Mouse (Mus musculus): ENCODE data around the gene Gng8.

Gng8 gene

DNA sequence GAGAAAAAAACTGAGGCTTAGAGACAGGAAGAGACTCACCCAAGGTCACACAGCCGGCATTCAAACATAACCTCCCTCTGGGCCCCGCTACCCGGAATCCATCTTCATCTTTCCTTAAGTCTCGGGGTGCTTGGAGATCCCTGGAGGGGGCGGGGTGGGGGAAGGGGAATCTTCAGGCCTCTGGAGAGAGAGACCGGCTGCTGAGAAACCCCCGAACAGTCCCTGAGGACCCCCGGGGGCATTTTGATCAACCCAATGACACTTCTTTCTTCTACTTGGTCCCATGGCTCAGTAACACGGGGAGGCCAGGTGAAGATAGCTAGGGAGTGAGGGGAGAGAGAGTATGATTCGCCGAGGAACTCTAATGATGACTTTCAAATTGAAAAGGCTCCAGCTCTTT lies 15.6 kb upstream of the Gng8 start:
- no peak for DNase-seq (ENCODE audit: low read depth, low spot score)

GRCm38 (mm10) chr7:16876608-16877007 lies 15.0 kb upstream of the Gng8 start:
- DNase-seq (ENCODE audit: low read depth, low spot score): no peak

- DNase-seq (ENCODE audit: low read depth, low spot score): no peak
Observed at GRCm38 (mm10) chr7:16877717-16878116, 13.9 kb upstream of the Gng8 start.

GRCm38 (mm10) chr7:16879796-16880547 lies 11.6 kb upstream of the Gng8 start:
- DNase-seq (ENCODE audit: low read depth, low spot score): no peak

DNA sequence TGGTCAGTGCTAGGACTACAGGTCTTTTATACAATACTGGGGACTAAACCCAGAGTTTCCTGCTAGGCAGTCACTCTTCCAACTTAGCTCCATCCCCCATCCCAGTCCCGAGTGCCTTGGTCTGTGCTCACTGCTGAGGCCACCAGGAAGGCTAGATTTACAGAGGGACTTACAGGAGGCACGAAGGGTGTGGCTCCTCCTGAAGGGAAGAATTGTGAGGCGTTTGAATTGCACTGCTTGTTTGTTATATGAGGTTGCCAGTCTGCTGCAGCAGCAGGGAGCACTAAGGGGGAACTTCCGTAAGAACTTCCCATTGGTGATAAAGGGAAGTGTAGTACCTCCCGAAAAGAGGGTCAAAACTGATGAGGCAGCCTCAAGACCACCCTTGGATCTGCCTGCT lies 11.0 kb upstream of the Gng8 start:
- no peak for DNase-seq (ENCODE audit: low read depth, low spot score)

- DNase-seq (ENCODE audit: low read depth, low spot score): no peak
Observed at GRCm38 (mm10) chr7:16883162-16883561, 8.4 kb upstream of the Gng8 start.

DNA sequence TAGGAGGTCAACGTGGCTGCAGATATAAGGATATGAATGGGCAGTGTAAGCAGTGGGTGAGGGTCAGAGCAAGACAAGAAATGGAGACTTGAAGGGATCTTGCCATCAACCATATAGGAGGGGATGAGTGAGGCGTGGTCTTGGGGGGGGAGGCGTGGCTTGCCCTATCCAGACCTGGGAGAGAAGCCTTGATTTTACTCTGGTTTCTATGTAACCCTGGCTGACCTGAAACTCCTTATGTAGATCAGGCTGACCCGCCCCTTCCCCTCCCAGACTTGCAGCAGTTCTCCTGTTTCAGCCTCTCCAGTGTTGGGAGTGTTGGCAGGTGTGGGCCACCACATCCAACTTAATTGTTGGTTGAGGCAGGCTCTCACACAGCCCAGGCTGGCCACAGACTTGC lies 7.3 kb upstream of the Gng8 start:
- no peak for DNase-seq (ENCODE audit: low read depth, low spot score)

DNA sequence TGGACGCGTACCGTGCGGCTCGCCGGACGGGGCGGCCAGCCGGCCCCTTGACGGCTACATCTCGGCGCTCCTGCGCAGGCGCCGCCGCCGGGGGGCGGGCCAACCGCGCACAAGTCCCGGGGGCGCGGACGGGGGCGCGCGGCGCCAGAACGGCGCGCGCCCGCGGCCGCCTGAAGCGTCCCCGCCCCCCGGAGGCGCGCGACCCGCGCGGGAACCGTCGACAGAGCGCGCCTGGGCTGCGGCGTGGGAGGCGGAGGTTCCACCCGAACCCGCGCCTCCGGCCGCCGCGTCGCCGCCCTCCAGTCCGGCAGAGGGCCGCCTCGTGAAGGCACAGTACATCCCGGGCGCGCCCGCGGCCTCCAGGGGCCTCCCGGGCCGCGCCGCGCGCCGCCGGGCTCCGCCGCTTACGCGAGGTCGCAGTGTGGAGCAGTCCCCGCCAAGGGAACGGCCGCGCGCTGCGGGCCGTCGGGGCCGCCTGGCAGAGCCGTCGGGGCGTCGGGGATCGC lies 6.3 kb upstream of the Gng8 start:
- DNase-seq (ENCODE audit: low read depth, low spot score): no peak

GRCm38 (mm10) chr7:16885905-16886304 lies 5.7 kb upstream of the Gng8 start:
- DNase-seq (ENCODE audit: low read depth, low spot score): no peak

GRCm38 (mm10) chr7:16890536-16890935 lies 1.1 kb upstream of the Gng8 start:
- no peak for DNase-seq (ENCODE audit: low read depth, low spot score)

DNA sequence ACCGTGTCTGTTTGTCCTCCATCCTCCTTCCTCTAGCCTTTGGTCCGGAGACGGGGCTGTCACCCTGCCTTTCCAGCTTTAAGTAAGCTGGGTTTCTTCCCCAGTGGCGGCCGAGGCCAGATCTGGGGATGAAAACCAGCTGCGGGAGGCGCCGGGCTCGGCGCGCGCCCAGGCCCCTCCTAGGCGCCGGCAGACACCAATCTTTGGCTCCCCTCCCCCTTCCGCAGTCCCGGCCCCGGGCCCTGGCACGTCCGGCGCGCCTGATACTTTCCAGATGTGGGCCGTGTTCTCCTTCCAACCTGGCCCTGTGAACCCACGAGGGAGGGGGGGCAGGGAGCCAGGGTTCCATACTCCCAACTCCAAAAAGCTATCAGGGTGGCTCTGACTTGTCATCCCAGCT lies 642 bp upstream of the Gng8 start:
- DNase-seq (ENCODE audit: low read depth, low spot score): no peak

DNA sequence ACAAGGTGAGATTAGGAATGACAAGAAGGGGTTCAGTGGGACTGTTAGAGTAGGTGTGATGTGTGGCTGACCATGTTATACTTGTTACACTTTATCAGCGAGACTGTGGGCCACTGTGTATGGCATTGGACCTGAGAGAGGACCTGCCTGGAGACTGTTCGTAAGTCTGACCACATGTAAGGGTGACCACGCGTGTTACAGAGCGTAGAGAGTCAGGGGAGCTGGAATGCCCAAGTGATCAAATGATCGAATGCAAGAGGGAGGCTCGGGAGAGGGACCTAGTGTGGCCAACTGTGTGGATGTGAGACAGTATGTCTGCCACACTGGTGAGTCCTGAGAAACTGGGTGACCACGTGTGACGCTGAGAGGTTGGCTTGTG lies 755 bp downstream of the Gng8 start:
- no peak for DNase-seq (ENCODE audit: low read depth, low spot score)

DNA sequence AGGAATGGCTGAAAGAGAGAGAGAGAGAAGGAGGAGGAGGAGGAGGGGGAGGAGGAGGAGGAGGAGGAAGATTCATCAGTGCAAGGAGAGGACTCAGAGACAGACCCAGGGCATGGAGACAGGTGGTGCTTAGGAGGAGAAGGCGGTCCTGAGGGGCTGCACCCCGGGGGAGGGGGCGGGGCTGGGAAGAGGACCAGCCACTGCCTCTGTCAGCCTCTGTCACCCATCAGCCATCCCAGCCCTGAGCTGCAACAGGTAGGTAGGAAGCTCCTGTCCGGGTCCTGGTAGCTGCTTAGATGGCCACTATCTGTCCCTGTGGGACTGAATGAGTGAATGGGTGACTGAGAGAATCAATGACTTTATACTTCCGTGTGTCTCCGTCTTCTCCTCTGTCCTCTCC lies 2.0 kb downstream of the Gng8 start:
- DNase-seq (ENCODE audit: low read depth, low spot score): no peak

DNA sequence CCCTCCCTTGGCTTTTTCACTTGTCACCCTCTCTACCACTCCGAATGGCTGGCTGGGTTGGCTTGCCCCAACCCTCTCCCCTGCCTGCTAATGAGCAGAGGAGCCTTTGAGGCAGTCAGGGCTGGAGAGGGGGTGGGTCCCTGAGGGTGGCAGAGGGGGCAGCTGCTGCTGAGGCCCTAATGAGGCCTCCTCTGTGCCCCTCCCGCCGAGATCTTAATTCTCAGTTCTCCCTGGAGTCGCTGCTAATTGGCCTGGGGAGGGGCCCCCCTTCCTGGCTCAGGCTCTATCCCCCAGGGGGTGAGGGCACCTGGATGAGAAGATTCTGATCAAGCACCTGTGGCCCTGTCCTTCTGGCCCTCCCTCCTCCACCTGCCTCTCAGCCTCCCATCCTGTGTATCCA lies 2.7 kb downstream of the Gng8 start:
- no peak for DNase-seq (ENCODE audit: low read depth, low spot score)

DNA sequence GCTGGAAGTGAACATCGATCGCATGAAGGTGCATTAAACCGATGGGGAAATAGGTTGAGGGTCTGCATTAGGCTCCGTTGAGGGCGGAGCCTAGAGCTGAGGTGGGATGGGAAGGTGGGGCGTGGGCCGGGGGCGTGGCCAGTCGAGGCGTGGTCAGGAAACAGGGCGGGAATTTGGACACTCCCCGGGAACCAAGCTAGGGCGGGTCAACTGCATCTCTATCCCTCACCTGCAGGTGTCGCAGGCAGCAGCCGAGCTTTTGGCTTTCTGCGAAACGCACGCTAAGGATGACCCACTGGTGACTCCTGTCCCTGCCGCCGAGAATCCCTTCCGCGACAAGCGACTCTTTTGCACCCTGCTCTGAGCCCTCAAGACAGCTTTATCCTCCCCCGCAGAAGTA lies 3.4 kb downstream of the Gng8 start:
- DNase-seq (ENCODE audit: low read depth, low spot score): no peak

GRCm38 (mm10) chr7:16895511-16895910 lies 3.9 kb downstream of the Gng8 start:
- DNase-seq (ENCODE audit: low read depth, low spot score): no peak

DNA sequence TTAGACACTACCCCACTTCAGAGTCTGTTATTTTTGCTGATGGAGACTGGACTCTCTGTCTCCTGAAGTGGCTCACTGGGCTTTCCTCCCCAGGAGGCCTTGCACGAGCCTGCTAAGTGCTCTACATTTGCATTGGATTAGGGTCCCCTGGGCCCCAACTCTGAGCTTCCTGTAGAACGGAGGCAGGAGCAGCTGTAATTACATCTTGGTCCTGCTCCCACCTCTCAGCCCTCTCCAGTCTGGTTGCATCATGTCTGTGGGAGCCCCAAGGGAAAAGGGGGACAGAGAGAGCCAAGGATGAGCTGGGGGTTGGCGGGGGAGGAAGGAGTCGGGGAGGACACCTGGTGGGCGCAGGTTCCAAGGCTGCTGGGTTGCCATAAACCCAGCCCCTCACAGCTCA lies 8.9 kb downstream of the Gng8 start:
- no peak for DNase-seq (ENCODE audit: low read depth, low spot score)

GRCm38 (mm10) chr7:16903439-16903955 lies 11.9 kb downstream of the Gng8 start:
- no peak for DNase-seq (ENCODE audit: low read depth, low spot score)

GRCm38 (mm10) chr7:16904120-16904675 lies 12.6 kb downstream of the Gng8 start:
- no peak for DNase-seq (ENCODE audit: low read depth, low spot score)

GRCm38 (mm10) chr7:16905491-16906021 lies 14.0 kb downstream of the Gng8 start:
- DNase-seq (ENCODE audit: low read depth, low spot score): no peak

GRCm38 (mm10) chr7:16906281-16906680 lies 14.7 kb downstream of the Gng8 start, which contains the start of gene Ptgir:
Gene Ptgir, plus strand, starts transcription at chr7:16906490.
- no peak for DNase-seq (ENCODE audit: low read depth, low spot score)

DNA sequence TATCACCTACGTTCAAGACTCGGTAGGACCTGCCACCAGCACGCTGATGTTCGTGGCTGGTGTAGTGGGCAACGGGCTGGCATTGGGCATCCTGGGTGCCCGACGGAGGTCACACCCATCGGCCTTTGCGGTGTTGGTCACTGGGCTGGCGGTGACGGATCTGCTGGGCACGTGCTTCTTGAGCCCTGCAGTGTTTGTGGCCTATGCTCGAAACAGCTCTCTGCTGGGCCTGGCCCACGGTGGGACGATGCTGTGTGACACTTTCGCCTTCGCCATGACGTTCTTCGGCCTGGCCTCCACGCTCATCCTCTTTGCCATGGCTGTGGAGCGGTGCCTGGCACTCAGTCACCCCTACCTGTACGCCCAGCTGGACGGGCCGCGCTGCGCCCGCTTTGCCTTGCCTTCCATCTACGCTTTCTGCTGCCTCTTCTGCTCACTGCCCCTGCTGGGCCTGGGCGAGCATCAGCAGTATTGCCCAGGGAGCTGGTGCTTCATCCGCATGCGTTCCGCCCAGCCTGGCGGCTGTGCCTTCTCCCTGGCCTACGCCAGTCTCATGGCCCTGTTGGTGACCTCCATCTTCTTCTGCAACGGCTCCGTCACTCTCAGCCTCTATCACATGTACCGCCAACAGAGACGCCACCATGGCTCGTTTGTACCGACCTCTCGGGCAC lies 15.4 kb downstream of the Gng8 start:
- no peak for DNase-seq (ENCODE audit: low read depth, low spot score)

All from brain, embryonic 18.5 days (tissue).